Mouse (Mus musculus) skeletal muscle tissue, adult 2 months (tissue): ENCODE results near the gene Hist2h2be.
"Not testable (repeated sequence)": the region's sequence is repeated elsewhere in the genome, so short reads cannot be mapped to it uniquely, and the experiment has no call there.

Experiments
- DNase-seq: peaks from one replicate; pipeline ENCODE4 v3.0.0-alpha.2; 2012; ENCODE audit warnings: low read depth, low spot score

The Hist2h2be gene

DNA sequence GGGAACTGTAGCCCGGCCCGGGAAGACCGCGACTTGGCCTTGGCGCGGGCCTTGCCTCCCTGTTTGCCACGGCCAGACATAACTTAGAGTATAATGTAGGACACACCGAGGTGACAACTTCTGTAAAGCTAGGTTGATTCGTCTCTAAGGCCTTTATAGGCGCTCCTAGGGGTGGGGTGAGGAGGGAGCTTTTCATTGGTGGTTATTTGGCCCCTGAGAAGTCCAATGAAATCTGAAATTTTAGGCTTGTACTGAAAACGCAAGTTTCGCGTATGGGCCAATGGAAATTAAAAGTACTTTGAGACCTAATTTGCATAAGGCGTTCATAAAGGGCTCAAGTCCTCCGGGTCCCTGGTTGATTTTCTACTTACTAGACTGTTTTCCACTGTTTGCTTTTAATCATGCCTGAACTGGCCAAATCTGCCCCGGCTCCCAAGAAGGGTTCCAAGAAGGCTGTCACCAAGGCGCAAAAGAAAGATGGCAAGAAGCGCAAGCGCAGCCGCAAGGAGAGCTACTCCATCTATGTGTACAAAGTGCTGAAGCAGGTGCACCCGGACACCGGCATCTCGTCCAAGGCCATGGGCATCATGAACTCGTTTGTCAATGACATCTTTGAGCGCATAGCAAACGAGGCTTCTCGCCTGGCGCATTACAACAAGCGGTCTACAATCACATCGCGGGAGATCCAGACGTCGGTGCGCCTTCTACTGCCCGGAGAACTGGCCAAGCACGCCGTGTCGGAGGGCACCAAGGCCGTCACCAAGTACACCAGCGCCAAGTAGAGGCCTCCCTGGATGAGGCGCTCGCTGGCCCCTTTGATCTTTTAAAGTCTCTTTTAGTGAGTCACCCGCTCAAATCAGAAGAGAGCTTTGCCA, at the start of gene Hist2h2be, which contains the start of gene Hist2h2ac:
TSS of gene Hist2h2be (plus strand) at position 355 of the 875 bp plus-strand sequence.
TSS of gene Hist2h2ac (minus strand) at position 116 of the 875 bp plus-strand sequence.
- DNase-seq, result peak; percentile 95

DNA sequence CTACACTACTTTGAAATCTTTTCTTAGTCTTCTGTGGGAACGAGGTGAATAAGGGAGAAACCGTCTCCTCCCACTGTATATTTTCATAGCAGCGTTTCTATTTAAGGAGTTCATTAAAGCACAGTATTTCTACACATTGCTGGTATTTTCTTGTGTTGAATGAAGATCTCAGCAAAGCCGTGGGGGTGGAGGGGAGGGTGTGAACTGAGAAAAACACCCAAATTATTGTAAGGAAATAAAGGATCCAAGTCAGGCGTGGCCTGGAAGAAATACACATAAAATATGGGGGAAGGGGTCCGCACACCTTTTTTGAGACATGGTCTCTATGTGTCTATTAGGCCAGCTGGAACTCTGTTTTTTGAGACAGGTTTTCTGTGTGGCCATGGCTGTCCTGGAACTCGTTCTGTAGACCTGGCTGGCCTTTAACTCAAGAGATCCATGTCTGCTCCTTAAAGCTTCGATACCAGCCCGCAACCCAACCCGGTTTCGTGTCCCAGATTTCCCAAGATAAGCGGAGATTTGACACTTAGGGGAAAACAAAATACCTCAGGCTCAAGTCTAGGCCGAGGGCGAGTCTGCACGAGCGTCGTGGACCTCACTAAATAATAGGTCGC, 49.2 kb upstream of the Hist2h2be start:
- peak; percentile 24 for DNase-seq

DNA sequence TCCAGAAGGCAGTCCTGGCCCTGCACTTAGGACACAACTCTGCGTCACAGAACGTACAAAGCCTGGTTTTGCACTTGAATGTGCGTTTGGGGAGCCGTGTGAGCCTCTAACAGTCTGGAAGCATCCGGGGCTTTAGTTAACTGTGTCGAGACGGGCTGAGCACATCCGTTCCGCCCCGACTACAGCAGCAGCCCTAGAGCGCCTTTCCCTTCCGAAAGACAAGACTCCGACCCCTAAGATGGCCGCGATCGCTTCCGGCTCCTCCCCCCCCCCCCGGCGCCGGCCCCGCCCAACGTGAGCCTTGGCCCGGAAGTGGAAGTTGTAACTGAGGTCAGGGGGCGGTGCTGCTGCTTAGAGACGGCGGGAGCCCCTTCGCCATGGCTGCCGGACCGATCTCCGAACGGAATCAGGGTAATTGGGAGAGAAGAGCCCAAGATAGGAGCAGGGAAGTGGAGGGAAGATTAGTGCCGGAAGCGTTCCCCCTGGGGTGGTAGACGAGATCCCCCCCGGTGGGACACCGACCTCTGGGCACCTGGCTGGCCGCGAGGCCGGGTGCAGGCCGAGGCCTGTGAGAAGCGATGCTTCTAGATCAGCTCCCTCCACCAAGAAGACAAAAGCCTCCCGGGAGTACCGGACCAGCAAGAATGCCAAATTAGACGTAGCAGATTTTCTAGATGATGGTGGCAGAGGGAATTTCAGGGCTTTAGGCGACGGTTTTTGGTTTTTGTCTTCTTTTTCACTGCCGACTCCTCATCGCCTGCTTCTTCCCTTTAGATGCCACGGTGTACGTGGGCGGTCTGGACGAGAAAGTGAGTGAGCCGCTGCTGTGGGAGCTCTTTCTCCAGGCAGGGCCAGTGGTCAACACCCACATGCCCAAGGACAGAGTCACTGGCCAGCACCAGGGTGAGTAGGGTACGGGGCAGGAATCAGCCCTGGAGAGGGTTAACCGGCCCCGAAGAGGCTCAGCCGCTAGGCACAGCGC, 48.4 kb upstream of the Hist2h2be start, which contains the start of gene Sf3b4:
TSS of gene Sf3b4 (plus strand) at position 136 of the 982 bp plus-strand sequence.
- peak; percentile 86 for DNase-seq

DNA sequence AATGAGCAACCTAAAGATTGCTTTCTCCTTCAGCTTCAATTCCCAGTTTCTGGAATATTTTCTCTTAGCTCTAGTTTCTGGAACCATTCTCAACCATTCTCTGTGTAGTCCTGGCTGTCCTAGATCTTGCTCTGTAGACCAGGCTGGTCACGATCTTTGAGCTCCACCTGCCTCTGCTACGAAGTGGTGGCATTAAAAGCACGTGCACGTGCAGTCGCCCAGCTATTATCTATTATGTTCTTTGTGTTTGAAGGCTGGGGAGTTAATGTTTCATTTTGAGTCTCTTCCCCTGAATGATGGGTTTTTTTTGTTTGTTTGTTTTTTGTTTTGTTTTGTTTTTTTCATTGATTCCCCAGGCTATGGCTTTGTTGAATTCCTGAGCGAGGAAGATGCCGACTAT, 47.7 kb upstream of the Hist2h2be start:
- DNase-seq, result no peak

DNA sequence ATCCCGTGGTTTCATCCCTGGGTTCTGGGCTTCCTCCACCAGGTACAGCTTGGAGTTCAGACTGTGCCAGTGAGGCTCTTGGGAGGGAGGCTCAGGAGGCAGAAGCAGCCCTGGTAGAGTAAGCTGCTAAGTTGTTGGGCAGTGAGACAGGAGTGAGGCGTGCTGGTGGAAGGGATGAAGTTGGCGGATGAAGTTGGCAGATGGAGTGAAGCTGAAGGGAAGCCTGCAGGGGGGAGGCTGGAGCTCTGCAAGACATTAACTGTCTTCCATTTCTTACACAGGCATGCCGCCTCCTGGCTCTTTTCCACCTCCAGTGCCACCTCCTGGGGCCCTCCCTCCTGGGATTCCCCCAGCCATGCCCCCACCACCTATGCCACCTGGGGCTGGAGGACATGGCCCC, 46.9 kb upstream of the Hist2h2be start:
- not testable (repeated sequence) for DNase-seq

DNA sequence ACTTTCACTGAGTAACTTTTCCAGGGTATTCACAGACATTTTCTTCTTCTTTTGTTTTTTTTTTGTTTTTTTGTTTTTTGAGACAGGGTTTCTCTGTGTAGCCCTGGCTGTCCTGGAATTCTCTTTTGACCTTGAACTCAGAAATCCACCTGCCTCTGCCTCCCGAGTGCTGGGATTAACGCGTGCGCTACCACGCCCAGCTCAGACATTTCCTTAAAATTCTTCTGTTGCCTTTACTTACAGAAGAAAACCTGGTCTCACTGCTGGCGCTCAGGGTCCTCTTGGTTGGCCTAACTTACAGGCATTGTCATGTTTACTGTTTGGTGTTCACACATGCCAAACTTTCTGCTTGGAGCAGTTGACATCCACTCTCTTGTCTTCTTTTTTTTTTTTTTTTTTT, 45.7 kb upstream of the Hist2h2be start:
- no peak for DNase-seq

DNA sequence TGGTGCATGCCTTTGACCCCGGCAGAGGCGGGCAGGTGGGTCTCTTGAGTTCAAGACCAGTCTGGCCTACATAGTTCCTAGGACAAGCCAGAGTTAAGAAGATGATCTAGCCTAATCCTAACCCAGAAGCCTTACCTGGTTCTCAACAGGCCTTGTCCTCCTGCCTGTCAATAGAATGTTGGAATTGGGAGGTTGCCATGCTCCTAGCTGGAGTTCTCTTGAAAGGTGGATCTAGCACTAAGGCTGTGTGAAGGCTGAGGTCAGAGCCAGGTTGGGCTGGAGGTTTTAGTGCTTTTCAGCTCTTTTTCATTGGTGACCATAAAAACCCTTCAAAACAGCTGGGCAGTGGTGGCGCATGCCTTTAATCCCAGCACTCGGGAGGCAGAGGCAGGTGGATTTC, 42.5 kb upstream of the Hist2h2be start:
- DNase-seq, result no peak

DNA sequence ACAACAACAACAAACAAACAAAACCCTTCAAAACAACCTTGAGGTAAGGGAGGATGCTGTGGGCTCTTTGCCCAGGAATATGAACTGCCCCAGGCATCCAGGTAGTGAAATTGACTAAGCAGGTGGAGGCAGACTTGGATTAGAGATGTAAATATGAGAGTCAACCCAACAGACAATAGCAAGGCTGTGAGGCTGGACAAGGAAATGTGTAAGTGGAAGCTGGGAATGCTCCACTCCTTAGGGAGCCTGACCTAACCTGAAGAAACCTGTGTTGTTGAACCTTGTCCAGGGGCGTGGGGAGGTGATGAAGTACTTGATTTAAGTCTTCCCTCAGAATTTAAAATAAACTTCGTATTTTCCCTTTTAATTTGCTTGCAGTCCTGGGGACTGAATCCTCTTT, 42.0 kb upstream of the Hist2h2be start:
- DNase-seq, result no peak

DNA sequence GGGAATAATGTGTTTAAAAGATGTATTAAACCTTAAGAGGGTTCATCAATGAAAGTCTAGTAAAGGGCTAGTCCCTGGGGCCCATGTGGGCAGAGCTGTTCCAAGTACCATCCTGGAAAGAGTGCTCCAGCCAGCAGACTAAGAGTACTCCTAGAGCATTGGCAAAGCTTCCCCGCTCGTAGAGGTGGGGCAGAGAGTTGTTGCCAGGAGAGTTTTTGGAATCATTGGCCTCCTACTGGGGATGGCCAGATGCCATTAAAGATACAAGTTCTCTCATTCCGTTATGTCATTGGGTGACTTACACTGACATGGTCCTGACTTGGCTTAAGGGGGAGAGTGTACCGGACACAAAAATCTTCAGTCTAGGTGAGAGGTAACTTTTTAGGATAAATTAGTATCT, 41.4 kb upstream of the Hist2h2be start:
- peak; percentile 58 for DNase-seq

DNA sequence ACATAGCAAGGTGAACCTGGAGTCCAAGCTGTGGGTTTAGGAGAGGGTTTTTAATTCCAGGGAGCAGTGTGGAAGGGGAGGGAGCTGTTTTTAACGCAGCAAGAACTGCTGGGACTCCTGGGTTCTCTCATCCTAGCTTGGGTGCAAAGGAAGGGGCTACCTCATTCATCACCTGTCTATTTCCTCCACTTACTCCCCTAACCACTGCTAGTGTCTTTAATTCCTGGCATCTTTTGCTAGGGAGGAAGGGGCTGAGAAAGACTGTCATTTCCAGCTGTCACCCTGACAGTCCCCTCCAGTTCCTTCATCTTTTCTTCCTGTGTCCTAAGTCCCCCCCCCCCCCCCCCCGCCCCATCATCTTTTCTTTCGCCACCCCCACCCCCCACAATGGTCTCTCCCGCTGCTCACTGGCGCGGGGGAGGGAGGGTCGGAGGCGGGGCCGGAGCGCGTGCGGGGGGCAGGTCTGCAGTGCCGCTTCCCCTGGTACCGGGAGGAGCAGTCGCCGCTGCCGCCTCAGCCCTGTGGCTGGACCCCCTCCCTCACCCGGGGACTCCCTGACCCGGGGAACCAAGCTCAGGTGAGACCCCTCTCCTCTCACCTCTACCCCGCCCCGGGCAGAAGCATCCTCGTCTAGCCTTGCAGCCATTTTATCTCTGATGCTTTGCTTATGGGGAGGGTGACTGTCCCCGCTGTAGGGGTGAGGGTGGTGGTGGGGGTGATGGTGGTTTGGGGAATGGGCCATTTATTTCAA, 40.0 kb upstream of the Hist2h2be start, which contains the start of gene Sv2a:
TSS of gene Sv2a (plus strand) at position 425 of the 751 bp plus-strand sequence.
- DNase-seq, result no peak

DNA sequence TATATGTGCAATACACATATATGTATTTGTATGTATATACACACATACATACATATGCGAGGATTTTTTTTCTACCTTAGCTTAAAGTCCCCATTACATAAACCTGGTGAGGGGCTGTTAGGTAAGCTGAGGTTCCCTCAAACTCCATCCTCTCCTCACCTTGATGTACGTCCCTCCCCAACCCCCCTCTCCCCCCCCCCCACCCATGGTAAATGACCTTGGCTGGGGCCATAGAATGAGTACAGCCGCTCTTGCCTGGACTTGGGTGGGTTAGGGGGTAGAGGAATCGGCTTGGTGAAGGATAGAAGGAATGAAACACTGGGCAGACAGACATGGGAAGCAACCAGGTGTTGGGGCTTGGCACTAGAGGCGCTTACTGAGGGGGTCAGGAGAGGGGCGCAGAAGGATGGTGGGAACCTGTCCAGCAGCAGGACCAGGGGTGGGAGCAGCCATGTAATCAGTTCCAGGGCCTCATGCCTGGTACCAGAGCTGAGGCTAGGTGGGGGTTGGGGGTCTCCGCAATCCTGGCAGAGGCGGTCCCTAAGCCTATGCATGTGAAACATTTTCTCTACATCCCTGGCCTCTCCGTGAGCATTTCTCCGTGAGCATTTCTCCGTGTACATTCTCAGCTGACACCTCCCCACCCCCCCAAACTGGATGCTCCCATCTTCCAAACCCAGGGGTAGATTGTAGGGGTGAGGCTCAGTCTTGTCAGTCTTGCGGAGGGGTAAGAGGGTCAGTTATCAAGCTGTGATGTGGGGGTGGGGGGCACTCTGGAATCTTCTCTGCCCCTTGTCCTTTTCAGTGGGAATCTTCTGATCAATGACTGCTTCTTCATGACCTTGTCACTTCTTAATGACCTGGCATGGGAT, 39.2 kb upstream of the Hist2h2be start:
- DNase-seq, result no peak

DNA sequence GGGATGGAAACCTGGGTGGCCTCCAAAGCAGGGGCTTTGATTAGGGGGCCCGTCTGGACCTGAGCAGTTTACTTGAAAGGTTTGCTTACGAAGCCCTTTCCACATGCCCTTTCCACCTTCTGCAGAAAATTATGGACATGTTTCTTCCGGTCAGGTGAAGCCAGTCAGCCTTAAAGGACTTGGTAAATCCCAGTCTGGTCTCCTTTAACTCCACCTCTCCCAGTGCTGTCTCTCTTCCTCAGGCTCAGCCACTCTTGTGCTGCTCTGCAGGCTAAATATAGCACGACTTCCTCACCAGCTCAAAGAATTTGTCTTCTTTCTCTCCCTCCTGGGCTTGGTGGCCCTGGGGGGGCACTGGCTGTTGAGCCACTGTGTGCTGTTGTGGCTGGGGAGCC, 38.5 kb upstream of the Hist2h2be start:
- no peak for DNase-seq

DNA sequence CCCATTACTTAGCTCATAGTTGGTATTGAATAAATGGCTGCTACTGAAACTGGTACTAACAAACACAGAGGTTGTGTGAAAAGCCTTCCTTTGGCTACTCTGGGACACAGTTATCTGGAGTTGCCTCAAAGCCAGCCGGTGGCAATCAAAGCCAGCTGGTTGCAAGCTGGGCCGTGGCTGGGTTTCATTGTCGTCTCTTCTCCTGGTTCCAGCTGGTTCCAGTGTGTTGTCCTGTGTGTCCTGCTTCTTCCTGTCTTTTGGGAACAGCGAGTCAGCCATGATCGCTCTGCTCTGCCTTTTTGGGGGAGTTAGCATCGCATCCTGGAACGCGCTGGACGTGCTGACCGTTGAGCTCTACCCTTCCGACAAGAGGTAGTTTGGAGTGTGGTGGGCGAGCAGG, 27.9 kb upstream of the Hist2h2be start:
- no peak for DNase-seq

DNA sequence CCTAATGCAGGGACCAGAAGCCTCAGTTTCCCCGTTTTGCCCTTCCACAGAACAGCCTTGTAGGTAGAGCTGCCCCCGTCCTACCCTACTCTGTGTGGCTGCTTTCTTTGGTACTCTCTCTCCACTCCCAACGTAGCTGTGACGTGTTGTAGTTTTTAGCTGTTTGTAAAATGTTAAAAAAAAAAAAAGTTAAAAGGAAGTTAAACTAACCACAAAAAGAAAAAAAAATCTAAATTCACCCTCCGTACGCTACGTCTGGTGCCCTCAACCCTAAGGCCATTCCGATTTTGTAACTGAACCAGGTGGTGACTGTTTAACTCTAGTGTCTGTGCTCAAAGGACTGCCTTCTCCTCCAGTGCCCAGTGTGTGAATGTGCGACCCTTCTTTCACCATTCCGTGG, 26.0 kb upstream of the Hist2h2be start:
- no peak for DNase-seq

DNA sequence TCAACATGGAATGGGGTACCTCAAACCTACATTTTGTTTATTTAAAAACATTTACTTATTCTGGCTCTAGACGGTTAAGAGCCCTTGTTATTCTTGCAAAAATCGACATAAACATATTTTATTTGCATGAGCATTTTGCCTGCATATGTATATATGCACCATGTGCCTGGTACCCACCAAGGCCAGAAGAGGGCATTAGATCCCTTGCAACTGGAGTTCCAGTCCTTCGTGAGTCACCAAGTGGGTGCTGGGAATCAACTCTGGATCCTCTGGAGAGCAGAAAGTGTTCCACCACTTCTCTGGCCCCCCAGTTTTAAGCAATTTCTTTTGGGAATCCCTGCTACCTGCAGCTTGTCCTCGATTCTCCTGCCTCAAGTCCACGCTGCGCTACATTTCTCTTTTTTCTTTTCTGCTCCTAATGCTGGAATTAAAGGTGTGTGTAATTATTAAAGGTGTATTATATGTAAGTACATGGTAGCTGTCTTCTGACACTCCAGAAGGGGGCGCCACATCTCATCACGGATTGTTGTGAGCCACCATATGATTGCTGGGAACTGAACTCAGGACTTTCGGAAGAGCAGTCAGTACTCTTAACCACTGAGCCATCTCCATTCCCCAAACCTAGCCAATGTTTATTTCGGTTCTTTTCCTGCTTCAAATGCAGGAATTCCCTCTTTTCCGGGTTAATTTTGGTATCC, 25.2 kb upstream of the Hist2h2be start:
- DNase-seq, result no peak

DNA sequence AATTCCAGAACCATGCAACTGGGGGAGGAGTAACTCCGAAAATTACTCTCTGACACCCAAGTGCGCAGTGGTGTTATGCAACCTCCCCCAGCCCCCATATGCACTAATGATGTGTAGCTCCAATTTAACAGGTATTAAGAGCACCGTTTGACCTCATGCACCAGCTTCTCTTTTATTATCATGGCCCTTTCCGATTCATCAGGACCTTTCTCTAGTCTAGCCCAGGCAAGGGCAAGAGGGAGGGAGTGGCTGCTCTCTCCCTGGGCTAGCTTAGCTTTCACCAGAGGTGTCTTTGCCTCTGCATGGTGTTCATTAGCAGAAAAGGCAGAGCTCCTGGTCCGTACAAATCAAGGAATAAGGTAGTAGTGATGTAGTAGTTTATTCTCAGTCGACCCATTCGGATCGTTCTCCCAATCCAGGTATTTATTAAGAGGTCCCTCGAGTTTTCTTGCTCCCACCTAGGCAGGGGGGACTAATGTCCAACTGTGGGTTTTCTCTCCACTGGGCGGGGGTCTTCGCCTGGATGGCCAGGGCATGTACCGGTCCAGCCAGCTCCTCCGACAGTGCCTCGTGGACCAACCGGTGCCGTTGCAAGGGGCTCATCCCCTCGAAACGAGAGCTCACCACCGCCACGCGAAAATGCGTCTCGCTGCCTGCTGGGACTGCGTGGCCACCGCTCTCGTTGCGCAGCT, 24.3 kb upstream of the Hist2h2be start:
- no peak for DNase-seq

DNA sequence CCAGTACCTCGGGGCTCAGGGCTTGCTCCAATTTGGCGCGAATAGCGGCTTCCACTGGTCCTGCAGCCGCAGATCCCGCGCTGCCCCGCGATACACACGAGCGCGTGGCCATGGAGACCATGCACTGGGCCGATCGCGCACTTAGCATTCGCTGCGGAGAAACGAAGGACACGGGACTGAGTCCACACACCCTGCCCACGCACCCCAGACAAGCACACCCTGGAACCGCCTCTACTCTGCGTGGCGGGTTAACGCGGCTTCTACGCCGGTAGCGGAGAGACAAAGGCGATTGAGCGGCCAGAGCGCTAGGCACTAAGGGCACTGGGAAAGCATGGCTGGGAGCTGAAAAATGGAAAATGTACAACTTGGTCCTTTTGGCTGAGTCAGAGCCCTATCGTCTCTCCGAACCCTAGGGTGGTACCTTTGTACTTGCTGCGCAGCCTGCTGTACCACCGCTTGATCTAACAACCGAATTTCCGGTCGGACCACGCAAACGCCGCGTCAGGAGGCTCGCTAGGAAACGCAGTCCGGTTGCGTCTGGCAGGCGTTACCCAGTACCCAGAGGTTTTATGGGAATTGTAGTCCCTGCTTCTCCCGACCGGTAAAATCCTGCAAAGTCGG, 23.7 kb upstream of the Hist2h2be start:
- DNase-seq, result peak; percentile 83

DNA sequence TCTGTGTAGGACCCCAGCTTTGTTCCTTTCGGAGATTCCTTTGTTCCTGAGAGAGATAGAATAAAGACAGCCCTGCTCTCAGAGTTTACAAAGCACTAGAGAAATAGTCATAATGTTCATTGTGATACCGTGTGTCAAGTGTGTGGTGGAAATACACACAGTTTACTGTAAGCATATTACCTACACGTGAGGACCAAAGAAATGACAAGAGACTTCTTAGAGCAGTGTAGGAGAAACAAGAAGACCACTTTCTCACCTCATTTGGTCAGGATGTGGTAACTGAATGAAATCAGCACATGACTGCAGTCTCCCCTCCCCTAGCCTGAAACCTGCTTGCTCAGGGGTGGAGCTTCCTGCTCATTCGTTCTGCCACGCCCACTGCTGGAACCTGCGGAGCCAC, 22.7 kb upstream of the Hist2h2be start:
- DNase-seq, result no peak
